In the genomic region with DNA sequence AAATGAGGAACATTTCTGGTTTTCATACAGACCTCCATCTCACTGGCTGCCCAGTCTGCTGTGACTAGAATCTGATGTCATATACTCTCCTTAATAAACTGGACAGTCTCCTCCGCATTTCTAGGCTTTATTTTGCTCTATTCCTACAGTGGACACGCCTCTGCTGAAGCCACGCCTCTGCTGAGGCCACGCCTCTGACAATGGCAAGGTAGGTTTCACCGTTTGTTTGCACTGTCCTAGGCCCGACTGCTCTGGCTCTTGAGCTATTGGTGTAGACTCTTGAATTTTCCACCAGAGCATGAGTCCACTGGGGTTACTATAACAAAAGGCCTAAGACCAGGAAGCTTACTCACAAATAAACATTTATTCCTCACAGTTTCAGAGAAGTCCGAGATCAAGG, we compare ENCODE assay signal across 20 mouse cellular contexts.
"Had no signal": no experiment of that assay in that cellular context is flagged by ENCODE, and none has a peak within 500 bp of the region (broad histone marks: within the 10 kb centered on the region; RNA-seq: fewer than 3 reads in every experiment).

No protein-coding gene starts in this region.

- H3K4me3 ChIP-seq: lung, embryonic 15.5 days; megakaryocyte, embryonic 14.5 days; midbrain, embryonic 13.5 days; midbrain, embryonic 15.5 days; neural tube, embryonic 12.5 days had no signal

- DNase-seq: liver, postnatal 0 days; lung, adult 2 months; lung, postnatal 14 days; lung, postnatal 36 days; retina, postnatal 1 day; right cerebral cortex, adult 18-20 months; right cerebral cortex, postnatal 25 days; right cerebral cortex, postnatal 4 days; spleen, adult 18-20 months; thymus, adult 18-20 months; thymus, postnatal 14 days; thymus, postnatal 36 days had no signal

- H3K9me3 ChIP-seq: lung, embryonic 15.5 days; megakaryocyte, embryonic 14.5 days; midbrain, embryonic 13.5 days; midbrain, embryonic 15.5 days; neural tube, embryonic 12.5 days had no signal

- ATAC-seq: liver, postnatal 0 days; lung, postnatal 0 days; midbrain, embryonic 13.5 days; midbrain, embryonic 15.5 days had no signal

- H3K27ac ChIP-seq: lung, embryonic 15.5 days; macrophage; midbrain, embryonic 13.5 days; midbrain, embryonic 15.5 days; neural tube, embryonic 12.5 days had no signal

- H3K4me2 ChIP-seq: lung, embryonic 15.5 days; midbrain, embryonic 11.5 days; midbrain, embryonic 13.5 days; midbrain, embryonic 15.5 days; neural tube, embryonic 12.5 days had no signal

- H3K36me3 ChIP-seq: lung, embryonic 15.5 days; midbrain, embryonic 13.5 days; midbrain, embryonic 15.5 days; neural tube, embryonic 12.5 days had no signal

- H3K9ac ChIP-seq: liver, postnatal 0 days; lung, embryonic 15.5 days; midbrain, embryonic 13.5 days; midbrain, embryonic 15.5 days; neural tube, embryonic 12.5 days had no signal
